Mouse (Mus musculus): ENCODE measurements around the gene Casz1.

The Casz1 gene

DNA sequence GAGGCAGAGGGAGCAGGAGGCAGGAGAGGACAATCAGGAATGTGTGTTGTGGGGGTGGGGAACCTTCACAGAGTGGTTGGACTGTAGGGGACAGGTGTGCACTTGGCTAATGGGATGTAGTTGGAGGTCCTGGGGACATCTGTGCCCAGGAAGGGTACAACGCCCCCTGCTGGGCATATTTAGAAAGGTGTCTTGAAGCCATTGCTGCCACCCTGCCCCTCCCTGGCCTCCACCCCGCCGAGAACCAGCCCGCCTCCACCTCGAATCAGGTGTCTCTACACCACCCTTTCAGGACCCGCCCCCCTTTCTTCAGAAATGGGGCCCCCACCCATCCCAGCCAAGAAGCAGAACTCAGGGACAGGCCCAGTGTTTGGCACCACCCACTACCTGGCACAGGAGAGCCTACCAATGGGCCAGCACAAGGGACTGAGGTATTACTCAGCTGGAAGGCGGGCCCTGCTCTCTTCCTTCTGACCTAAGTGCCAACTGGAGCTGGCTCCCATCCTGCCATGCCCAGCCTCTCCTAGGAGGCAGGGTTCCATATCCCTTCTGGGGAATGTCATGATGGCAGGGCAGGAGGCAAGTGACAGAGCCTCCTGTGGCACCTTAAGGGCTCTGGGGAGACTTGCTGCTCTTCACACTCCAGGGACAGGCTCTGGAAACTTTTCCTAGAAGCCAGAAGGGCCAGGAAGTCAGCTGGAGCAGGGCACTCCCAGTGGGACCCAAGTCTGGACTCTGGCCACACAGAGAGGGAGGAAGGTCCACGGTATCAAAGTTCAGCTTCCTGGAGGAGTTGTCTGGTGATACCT is 98.9 kb downstream of the Casz1 start:
- DNase-seq (ENCODE audit: low spot score in 2 of 2) = no peak

DNA sequence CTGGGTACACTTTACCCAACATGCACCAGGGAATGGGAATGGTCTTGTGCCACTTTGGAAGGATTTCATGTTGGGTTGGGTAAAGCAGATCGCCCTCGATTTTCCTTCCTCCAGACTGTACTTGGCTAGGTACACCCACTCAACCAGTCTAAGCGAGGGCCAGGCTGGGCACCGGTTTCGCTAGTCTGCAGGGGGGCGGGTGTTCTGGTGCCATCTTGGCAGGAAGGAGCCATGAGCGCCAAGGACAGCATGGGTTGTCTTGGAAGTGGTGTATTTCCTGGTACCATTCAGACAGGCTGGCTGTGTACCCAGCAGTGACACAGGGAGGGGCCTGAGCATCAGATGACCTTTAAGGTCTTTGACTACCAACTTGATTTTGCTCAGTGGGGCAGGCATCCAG is 101.1 kb downstream of the Casz1 start:
- no peak for DNase-seq (ENCODE audit: low spot score in 2 of 2)

DNA sequence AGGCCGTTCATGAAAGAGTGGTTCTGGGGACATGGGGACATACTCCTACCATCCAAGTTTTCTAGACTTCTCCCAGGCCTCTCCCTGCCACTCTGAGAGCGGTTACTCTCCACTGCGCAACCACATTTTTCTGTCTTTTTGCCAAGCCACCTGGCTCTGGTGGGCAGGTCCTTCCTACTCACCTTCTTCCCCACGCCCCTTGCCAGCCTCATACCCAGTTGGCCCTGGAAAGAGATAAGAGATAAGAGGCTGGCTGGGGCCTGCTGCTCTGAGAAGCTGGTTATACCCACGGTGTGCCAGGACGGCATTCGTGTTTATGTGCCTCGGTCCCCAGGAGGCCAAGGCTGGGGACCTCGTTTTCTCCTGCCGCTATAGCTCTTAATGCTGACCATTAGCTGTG is 102.6 kb downstream of the Casz1 start:
- no peak for DNase-seq (ENCODE audit: low spot score in 2 of 2)

DNA sequence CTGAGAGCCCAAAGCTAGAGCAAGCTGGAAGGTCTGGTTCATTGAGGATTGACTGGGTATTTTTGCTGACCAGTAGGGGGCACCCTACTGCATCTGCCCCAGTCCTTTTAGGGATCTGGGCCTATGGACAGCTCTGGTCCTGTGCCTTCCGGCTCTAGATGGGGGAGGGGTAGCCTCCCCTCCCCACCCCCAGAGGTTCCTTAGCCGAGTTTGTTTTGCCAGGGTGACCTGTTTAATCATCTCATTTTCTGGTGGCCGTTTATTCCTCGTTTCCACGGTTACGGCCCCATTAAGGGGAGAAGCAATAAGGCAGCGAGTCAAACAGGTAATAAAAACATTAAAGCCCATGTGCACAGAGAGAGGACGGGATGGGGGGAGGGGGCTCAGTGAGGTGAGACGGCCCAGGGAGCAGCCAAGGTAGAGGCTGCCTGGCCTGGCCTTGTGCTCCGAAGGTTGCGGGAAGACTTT is 104.0 kb downstream of the Casz1 start:
- no peak for DNase-seq (ENCODE audit: low spot score in 2 of 2)

DNA sequence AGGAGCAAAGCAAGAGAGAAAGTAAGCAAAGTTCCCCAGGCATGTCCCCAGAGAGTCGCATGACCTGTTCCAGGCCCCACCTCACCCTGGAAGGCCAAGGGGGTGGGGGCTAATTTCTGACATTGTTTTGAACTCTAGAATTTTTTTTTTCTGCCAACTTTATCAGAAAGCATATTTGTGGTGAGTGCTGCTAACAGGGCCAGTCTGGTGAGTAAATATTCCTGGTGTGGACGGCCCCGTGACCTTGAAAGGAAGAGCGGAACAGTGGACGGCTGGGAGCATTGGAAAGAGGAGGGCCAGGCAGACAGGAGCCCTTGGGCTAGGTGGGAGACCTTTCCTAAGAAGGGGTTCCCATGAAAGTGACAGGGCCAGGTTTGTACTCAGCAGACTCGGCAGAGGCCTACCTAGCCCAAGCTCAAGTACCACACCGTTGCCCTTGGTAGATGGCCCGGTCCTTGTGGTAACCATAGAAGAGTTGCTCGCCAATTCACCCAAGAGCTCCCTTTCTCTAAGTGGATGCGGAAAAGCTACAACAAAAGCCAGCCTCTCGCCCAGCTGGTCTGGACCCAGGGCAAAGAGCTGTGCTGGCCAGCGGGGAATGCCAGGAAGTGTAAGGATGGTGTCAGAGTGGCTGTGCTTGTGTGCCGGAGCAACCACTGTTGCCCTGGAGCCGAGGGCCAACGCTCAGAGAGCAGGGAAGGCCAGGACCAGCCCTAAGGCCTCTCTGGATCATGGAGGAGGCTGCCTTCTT is 104.7 kb downstream of the Casz1 start:
- no peak for DNase-seq (ENCODE audit: low spot score in 2 of 2)

DNA sequence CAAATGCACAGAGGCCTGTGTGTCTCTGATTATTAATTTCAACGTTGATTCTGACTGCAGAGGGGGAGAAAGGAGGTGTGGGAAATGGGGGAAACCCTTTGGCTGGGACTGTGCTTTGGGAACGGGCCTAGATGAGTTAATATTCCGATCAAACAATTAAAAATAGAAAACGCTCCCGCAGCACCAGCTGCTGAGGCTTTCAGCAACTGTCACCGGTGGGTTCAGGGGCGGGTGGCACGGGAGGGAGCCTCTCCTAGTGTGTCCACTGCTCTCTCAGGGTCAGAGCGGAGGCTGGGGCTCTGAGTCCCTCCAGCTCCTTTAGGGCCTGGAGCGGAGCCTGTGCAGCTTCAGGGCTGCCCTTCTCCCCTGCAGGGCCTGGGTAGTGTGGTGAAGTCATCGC is 105.3 kb downstream of the Casz1 start:
- no peak for DNase-seq (ENCODE audit: low spot score in 2 of 2)

DNA sequence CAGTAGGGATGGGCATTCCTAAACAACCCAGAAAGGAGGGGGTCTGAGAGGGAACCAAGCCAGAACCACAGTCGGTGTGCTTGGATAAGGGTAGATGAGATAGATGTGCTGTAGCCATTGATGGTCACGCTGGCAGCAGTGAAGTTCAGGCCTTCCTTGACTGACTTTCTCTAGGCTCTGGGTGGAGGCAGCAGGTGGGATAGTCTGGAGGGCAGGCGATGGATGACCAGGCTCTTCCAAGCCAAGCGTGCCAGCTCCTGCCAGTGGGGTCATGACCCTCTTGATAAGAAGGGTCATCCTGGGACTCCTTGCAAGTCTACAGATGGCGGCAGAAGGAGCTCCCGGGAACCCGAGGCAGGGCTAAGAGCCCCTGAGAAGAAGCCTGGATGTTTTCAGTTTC is 107.9 kb downstream of the Casz1 start:
- no peak for DNase-seq (ENCODE audit: low spot score in 2 of 2)

DNA sequence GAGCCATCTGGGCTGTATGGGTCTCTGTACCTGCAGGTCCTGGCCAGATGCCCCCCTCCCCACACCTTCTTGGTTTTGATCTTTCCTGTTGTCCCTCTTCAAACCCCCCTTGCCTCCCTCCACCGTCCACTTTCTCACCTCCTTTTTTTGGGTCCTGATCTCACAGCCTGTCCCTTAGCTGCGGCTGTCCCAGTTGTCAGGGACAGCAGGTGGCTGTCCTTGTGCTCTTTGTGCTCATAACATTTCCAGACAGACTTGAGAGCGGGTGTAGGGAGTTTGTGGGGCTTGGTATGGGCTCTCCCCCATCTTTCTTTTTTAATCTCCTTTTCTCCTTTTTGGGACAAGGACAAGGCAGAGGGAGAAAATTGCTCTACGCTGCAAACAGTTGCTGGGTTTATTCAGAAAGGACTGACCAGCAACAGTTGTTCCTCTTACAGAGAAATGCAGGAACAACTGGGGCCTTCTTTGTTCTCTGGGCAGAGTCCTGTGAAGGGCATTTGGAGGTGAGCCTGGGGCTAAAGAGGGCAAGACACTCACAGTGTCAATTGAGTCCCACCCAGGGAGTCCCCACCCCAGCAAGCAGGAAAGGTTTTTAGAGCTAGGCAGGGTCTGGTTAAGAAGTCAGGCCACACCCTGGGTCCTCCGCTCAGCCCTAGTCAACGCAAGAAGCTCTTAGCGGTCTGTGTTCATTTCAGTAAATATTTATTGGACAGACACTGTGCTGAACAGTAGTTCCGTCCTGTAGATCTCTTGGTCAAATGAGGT is 108.8 kb downstream of the Casz1 start:
- no peak for DNase-seq (ENCODE audit: low spot score in 2 of 2)

DNA sequence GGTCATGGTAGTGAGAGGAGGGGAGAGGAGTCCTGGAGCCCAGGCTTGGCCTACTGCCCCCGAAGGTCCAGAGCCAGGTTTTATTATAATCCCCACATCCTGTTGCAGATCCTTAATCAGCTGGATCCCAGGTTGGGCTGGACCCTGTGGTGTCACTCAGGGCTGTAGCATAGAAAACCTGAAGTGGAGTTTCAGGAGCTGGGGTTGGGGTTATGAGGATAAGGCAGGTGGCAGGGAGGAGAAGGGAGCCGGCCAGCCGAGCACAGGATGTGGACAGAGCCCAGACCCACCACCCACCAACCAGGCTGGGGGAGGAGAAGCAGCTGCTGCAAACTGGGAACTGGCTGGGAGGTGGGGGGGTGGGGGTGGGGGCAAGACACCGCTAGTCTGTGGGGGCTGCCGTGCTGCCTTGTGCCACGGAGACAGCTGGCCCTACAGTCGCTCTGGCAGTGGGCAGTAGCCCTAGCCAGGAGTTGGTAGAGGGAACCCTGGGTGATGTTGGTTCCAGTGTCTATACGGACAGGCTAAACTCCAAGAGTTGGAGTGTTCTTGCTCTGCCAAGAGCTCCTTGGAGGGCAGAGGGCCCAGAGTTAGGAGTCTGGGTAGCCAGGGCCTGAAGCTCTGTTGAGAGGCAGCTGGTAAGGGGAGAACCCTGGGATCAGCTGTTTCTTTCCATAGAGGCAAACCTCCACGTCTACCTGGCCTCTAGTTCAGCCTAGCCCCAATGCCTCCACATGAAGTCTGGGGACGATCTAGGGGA is 110.8 kb downstream of the Casz1 start:
- no peak for DNase-seq (ENCODE audit: low spot score in 2 of 2)

DNA sequence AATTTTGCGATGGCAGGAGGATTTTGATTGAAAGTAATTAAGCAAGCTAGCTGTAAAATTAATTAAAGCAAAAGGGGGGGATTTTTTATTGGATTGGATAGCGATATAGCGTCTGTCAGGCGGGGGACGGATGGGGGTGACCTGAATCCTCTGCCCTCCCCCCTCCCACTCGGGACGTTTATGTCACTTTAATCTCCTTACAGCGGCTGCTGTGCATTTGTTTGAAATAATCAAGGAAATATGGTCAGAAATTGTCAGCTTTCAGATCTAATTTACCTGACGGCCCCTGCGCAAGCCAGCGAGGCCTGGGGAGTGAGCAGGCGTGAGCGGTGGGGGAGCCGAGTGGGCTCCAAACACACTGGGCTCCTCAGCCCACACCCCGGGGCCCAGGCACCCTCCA is 111.6 kb downstream of the Casz1 start:
- no peak for DNase-seq (ENCODE audit: low spot score in 2 of 2)

DNA sequence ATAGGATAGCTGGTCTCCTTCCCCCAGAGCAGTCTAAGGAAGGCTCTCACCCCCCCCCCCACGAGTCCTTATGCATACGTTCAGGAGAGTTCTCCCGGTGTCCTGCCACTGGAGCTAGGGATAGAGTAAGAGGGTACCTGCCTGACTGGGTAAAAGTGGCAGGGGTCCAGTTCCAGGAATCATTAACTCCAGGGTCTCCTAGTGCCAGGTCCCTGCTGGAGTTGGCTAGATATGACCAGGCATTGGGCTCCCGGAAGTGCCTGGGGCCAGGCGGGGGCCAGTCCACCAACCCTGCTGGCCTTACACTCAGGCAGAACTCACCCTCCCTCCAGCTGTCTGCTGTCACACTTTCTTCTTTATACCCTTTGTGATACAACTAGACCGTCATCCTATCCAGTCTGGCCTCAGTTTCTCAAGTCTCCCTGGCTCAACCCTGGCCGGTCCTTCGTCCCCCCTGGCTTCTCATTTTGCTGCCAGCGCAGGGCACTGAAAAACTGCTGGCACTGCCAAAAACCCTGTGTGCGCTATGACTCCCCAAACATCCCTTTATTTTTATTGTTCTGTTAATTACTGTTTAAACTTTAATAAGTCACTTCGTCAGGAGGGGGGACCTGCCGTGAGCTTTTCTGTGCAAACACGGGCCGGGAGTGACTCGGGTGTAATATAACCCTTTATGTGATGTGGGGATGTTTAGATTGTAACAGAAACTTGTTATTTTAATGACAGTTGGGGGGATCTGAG is 114.6 kb downstream of the Casz1 start:
- DNase-seq (ENCODE audit: low spot score in 2 of 2) = no peak

DNA sequence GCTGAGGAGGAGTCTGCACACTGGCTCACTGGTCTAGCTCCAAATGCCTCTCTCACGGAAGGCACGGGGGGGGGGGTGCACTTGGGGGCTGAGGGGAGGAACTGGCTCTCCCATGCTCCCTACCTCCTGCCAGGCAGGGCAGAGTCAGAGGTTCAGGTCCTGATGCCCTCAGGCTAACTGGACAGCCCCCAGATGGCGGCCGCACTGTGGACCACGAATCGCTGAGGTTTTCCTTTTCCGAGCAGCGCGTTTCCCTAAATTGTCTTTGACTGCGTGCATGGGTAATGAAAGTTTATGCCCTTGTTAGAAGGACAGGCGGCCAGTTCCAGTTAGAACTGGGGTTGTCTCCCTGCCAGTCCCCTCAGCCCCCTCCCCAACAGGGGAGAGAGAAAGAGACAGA is 116.4 kb downstream of the Casz1 start:
- no peak for DNase-seq (ENCODE audit: low spot score in 2 of 2)

DNA sequence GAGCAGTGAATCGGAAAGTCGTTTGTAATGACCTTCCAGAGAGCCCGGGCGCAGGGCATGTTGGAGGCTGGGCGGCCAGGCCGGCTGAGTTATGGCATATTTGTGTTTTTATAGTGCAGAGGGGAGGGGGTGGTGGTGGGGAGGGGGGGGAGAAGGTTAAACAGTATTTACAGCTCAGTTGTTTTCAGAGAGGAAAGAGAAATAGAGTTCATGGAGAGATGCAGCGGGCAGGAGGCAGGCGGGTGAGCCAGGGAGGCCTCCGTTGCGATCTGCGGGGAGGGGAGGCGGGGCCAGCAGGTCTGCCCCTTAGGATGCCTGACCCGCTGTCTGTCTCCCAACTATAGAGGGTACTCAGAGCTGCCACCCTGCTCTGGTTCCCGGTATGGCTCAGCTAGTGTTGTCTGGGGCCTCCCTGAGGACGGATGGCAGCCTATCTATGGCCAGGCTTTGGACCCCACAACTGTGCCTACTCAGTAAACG is 118.0 kb downstream of the Casz1 start:
- DNase-seq (ENCODE audit: low spot score in 2 of 2) = no peak

DNA sequence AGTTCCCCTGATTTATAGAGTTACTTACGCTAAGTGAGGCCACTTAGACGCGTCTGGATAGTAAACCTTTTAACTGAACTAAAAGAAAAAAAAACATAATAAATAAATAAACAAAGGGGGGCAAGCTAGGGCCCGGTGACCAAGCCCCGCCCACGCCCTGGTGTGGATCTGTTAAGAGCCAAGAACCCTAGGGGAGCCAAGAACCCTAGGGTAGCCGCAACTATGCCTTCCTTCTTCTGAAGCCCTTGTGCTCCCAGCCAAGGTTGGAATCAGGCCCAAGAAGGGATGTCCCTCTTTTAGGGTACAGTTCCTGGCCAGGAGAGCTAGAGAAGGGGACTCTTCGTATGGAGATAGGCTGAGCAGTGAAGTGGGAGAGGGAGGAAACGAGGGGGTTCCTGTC is 119.2 kb downstream of the Casz1 start:
- no peak for DNase-seq (ENCODE audit: low spot score in 2 of 2)

DNA sequence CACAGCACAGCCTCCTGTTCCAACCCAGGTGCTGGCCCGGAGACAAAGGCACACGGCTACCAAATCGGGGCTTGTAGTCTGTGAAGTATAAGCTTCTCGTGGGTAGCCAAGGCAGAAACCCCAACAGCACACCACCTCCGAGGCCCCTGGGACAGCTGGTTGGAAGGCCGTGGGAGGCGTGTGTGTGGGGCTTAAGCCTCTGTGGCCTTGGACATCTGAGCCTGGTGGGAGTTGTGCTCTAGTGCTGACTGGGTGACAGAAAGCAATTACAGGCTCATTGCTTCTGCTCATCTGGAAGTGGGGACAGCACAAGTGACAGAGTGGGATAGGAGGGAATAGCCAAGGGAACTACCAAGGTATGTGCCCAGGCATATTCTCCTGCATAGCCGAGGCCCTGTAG is 119.7 kb downstream of the Casz1 start:
- no peak for DNase-seq (ENCODE audit: low spot score in 2 of 2)

DNA sequence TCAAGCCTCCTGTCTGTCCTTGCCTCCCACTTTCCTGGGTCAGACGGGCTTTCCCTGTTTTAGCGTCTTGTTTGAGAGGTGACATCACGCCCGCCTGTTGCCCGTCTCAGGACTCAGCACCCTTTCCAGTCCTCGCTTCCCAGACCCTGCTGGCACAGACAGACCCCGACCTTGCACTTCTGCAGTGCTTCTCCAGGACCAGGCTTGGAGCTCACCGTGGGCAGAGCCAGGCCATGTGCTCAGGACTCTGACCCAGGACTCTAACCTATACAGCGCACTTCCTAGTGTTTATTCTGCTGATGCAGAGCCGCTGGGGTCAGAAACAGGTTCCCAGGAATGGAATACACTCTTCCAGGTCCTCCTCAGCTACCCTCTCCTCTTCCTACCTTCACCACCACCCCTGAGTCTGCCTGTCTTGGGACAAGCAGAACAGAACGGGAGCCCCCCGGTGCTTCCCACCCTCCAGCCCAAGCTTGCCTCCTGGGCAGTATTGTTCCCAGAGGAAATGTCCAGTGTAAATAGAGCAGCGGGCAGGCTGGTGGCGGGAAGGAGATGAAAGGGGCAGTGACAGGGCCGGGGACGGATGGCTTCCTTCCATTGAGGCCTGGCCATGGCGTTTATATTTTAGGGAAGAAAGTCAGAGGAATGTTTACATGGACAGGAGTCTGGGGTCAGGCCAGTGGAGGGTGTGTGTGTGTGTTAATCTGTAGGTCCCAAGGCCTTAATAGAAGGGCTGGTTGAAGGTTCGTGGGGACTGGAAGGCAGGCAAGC is 121.5 kb downstream of the Casz1 start:
- no peak for DNase-seq (ENCODE audit: low spot score in 2 of 2)

DNA sequence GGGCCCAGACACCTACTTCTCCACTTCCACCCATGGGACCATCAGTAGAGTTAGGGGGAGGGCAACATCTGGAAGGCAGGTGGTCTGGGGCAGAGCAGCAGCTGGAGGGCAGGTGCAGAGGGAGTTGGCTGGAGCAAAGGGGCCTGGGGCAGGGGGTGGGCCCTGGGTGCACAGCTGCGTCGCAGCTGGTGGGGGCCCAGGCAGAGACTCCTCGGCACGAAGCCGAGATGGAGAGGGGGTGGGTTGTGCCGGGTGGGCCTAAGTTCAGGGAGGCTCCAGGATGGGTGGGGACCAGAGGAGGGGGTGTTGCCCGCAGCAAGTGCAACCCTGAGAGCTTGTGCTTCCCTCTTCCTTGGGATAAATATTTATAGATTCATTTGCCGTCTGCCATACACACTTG is 122.2 kb downstream of the Casz1 start:
- DNase-seq (ENCODE audit: low spot score in 2 of 2) = no peak

DNA sequence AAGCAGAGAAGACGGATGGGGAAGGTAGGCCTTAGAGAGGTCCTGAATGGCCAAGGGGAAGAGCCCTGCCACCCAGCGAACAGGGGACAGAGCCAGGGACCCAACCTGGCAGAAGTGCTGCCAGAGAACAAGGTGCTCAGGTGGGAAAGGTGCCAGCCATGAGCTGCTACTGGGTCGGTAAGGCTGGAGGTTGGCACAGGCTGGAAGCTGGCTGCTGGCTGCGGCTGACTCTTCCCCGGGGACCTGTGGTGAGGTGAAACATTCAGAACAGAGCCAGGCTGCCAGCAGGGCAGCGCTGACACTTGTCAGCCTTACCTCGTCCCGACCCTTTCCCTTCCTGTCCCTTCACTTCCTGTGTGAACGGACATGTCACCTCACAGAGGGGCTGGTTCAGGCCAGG is 124.1 kb downstream of the Casz1 start:
- no peak for DNase-seq (ENCODE audit: low spot score in 2 of 2)

DNA sequence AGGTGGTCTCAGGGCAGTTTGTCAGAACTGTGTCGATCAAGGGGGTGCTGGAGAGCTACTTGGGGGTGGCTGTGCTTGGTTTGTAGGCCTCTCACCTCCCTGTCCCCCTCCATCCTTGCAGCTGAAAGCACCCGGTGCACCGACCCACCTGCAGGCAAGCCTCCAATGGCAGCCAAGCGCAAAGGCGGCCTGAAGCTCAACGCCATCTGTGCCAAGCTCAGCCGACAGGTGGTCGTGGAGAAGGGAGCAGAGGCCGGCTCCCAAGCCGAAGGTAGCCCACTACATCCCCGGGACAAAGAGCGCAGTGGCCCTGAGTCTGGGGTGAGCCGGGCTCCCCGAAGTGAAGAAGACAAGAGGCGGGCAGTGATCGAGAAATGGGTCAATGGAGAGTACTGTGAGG is 124.6 kb downstream of the Casz1 start:
- no peak for DNase-seq (ENCODE audit: low spot score in 2 of 2)

DNA sequence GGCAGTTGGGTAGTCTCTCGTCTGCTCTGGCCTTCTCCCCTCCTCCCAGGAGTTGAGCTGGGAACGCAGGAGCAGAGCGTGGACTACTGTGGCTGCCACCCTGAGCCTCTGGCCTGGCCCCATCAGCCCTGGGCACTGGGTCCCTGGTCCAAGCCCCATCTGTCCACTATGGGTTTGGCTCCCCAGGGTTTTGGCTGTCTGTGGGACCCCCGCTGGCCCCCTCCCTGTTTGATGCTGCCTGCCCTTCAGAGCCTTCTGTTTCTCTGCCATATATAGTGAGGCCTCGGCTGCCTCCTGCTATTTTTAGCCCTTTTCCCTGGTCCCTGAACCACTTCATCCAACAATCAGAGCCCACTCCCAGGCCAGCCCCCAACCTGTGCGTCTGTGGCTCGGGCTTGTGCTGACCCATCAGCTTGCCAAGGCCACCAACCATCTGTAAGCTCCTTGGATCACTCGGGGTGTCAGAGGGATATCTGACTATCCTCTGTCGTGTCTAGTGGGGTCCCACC is 126.5 kb downstream of the Casz1 start:
- no peak for DNase-seq (ENCODE audit: low spot score in 2 of 2)
